Comparison of ENCODE assay signal across 11 mouse cellular contexts in the genomic region with DNA sequence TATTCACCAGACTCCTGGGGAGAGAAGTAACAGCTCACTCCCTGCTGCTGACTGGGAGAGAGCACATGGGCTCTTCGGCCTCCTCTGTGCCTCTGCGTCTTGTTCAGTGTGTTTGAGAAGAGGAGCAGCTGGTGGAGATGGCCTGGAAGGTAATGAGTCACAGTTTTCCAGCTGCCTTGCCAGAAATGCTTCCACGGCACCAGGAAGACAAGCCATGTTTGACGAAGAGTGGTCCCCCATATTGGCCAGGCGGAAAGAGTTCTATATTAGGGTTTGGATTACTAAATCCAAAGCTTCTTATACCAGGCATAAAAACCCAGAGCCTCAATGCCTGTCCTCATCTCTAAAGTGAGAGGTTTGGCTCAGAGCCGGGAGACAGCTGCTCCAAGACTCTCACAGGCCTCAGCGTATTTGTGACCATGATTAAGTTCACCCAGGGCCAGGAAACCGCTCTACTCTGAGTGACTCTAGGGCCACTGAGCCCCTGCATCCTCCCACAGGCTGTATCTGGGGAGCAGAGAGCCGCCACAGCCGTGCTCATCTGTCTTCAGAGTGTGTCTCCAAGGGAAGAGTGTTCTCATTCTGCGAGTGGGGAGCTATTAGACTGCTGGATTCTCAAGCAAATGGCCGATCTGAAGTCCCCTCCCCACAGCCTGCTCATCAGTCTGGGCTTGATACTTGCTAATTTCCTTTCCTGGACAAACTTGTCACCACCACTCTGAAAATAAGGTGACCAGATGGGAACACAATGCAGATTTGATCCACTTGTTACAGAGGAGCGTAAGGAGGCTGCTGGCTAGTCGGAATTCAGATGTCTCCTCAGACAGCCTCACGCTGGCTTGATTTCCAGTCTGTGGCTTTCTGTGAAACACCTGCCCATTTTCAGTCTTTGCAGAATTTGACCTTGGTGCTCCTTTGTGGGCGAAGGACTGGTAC.
DNase-seq lines count a peak whose midpoint lies in the region; ATAC-seq and TF ChIP-seq lines count a peak whose summit lies in the region.
"Had no signal": no experiment of that assay in that cellular context is flagged by ENCODE, and none has a peak within 500 bp of the region (broad histone marks: within the 10 kb centered on the region; RNA-seq: fewer than 3 reads in every experiment).

No protein-coding gene starts in this region.

- peak overlapping the region; percentile 31; the same call in 1 of the 2 replicates for H3K27ac ChIP-seq in forebrain, embryonic 12.5 days
- H3K27ac ChIP-seq in stomach, postnatal 0 days (replicated peaks): 0 out of 2 replicates have a peak overlapping the region, but pooled peaks have one; percentile 18
- H3K27ac ChIP-seq: embryonic facial prominence, embryonic 12.5 days; neural tube, embryonic 12.5 days had no signal

- no peaks in the 10 kb centered on the region for H3K27me3 ChIP-seq in forebrain, embryonic 12.5 days
- no peaks in the 10 kb centered on the region for H3K27me3 ChIP-seq in stomach, postnatal 0 days (ENCODE audit: control insufficient read depth, insufficient read depth, low read length)
- H3K27me3 ChIP-seq: embryonic facial prominence, embryonic 12.5 days; neural tube, embryonic 12.5 days had no signal

- no peak overlapping the region for H3K9ac ChIP-seq in forebrain, embryonic 12.5 days
- H3K9ac ChIP-seq in stomach, postnatal 0 days (ENCODE audit: low read length): no peak overlapping the region
- H3K9ac ChIP-seq: embryonic facial prominence, embryonic 12.5 days; neural tube, embryonic 12.5 days had no signal

- peaks cover 33% of the 10 kb centered on the region for H3K4me1 ChIP-seq in forebrain, embryonic 12.5 days
- H3K4me1 ChIP-seq in stomach, postnatal 0 days (replicated peaks; ENCODE audit: control insufficient read depth, insufficient read depth): no peaks in the 10 kb centered on the region
- H3K4me1 ChIP-seq: embryonic facial prominence, embryonic 12.5 days had no signal

- H3K4me3 ChIP-seq in forebrain, embryonic 12.5 days (replicated peaks): no peak overlapping the region
- H3K4me3 ChIP-seq in stomach, postnatal 0 days (ENCODE audit: low read depth, low read length): no peak overlapping the region
- H3K4me3 ChIP-seq: embryonic facial prominence, embryonic 12.5 days; neural tube, embryonic 12.5 days had no signal

- no peak for TF ChIP-seq EP300 in stomach, postnatal 0 days (optimal IDR thresholded peaks at IDR 0.05)

- DNase-seq in left cerebral cortex, adult 18-20 months (ENCODE audit: low spot score in 2 of 2): peak; percentile 59 to 76
- DNase-seq in left cerebral cortex, adult 11 months (ENCODE audit: low spot score): no peak
- DNase-seq in heart, postnatal 4 days: peak; percentile 66
- peak; percentile 72 for DNase-seq in lung, postnatal 14 days
- no peak for DNase-seq in stomach, postnatal 0 days (ENCODE audit: low spot score)
- no peak for DNase-seq in spleen, adult 12 weeks (ENCODE audit: low spot score)
- no peak for DNase-seq in spleen, postnatal 4 days (ENCODE audit: low spot score in 2 of 2)

- 0 out of 2 replicates have a peak, but pooled peaks have one; percentile 27 for ATAC-seq in forebrain, embryonic 12.5 days (ENCODE audit: low FRiP score)
- ATAC-seq in stomach, postnatal 0 days (ENCODE audit: low FRiP score, low TSS enrichment): peak; percentile 51; the same call in 1 of the 2 replicates

- WGBS in forebrain, embryonic 12.5 days: 67% methylated on average over 16 of the region's 16 CpGs
- 54% methylated on average over 16 of the region's 16 CpGs for WGBS in stomach, postnatal 0 days

- no peaks in the 10 kb centered on the region for H3K36me3 ChIP-seq in forebrain, embryonic 12.5 days (replicated peaks)
- no peaks in the 10 kb centered on the region for H3K36me3 ChIP-seq in stomach, postnatal 0 days (ENCODE audit: control insufficient read depth, insufficient read depth, low read length)
- H3K36me3 ChIP-seq: embryonic facial prominence, embryonic 12.5 days; G1E; neural tube, embryonic 12.5 days had no signal

- TF ChIP-seq CTCF in stomach, postnatal 0 days (IDR thresholded peaks at IDR 0.05; ENCODE audit: low read depth): no peak

- H3K4me2 ChIP-seq in forebrain, embryonic 12.5 days: no peak overlapping the region
- H3K4me2 ChIP-seq in stomach, postnatal 0 days (replicated peaks; ENCODE audit: low read depth): no peak overlapping the region
- H3K4me2 ChIP-seq: embryonic facial prominence, embryonic 12.5 days; neural tube, embryonic 12.5 days had no signal

- H3K9me3 ChIP-seq in forebrain, embryonic 12.5 days: no peaks in the 10 kb centered on the region
- H3K9me3 ChIP-seq in stomach, postnatal 0 days (ENCODE audit: control insufficient read depth, low read length): no peaks in the 10 kb centered on the region
- H3K9me3 ChIP-seq: embryonic facial prominence, embryonic 12.5 days; neural tube, embryonic 12.5 days had no signal

Comparison
In these comparisons a context has a peak if more than half of its experiments do, and no peak if none do; other contexts are left out.
1. DNase-seq: peak in left cerebral cortex, adult 18-20 months (2 of 2), heart, postnatal 4 days (single experiment) and lung, postnatal 14 days (single experiment); none in left cerebral cortex, adult 11 months (single experiment), stomach, postnatal 0 days (single experiment), spleen, adult 12 weeks (single experiment) and spleen, postnatal 4 days (0 of 2).